Mouse (Mus musculus) spleen, adult 2 months (tissue): ENCODE measurements at regions not wholly inside any gene's neighbourhood (a gene's known extent, or its start where the extent isn't known, plus 50 kb on each side); places are given as distances from the start of the nearest gene placed in this dataset.

Source experiments
- CTCF ChIP-seq: fragments of 200-500 bp; IDR thresholded peaks from 2 replicates; pipeline ENCODE4 v1.5.1; 2011; ENCODE audit warnings: mild to moderate bottlenecking, inconsistent platforms; ENCODE audit not compliant: insufficient read depth, insufficient read length, insufficient replicate concordance; ENCODE audit errors: extremely low read depth
- POLR2A ChIP-seq: fragments of 200-500 bp; IDR thresholded peaks from 2 replicates; pipeline ENCODE4 v1.6.1; 2011; ENCODE audit warnings: low read depth, low read length, inconsistent platforms

- TF ChIP-seq CTCF (no peak), POLR2A (no peak)
Measured at GRCm38 (mm10) chr14:61757823-61758175, 150.5 kb downstream of the Kcnrg start.
